Mouse (Mus musculus) limb, embryonic 13.5 days (tissue): ENCODE results near the gene Rnf224. TPM values are rescaled to one million over a fixed set of nuclear protein-coding genes. Genes with fewer than 3 reads are reported as not detected.
A peak's percentile ranks its signal among the peaks of the same experiment; 100 is the strongest.

Experiments
- ATAC-seq: fragments of 200-750 bp; cut with Nextera tagmentation; 2 replicates; pipeline ENCODE4 v1.8.0; 2017; ENCODE audit warnings: low read depth, moderate number of reproducible peaks, moderate TSS enrichment; ENCODE audit not compliant: low FRiP score
- H3K27ac ChIP-seq: fragments of 300-500 bp; sonication (generic); 2 replicates; pipeline ENCODE4 v1.5.1; 2015; ENCODE audit warnings: inconsistent platforms, mild to moderate bottlenecking, moderate library complexity
- H3K27me3 ChIP-seq: fragments of 300-500 bp; sonication (generic); 2 replicates; pipeline ENCODE4 v1.6.1; 2015; ENCODE audit warnings: mild to moderate bottlenecking, inconsistent platforms
- H3K36me3 ChIP-seq: fragments of 300-500 bp; sonication (generic); 2 replicates; pipeline ENCODE4 v1.6.1; 2015; ENCODE audit warnings: inconsistent platforms, mild to moderate bottlenecking, moderate library complexity
- H3K4me1 ChIP-seq: fragments of 300-500 bp; sonication (generic); 2 replicates; pipeline ENCODE4 v1.6.1; 2015; ENCODE audit warnings: inconsistent platforms
- H3K4me2 ChIP-seq: fragments of 300-500 bp; sonication (generic); replicated peaks from 2 replicates; pipeline ENCODE4 v1.6.1; 2015; ENCODE audit warnings: inconsistent platforms, mild to moderate bottlenecking, moderate library complexity
- H3K4me3 ChIP-seq: fragments of 300-500 bp; sonication (generic); 2 replicates; pipeline ENCODE4 v1.5.1; 2015; ENCODE audit warnings: moderate library complexity, mild to moderate bottlenecking, inconsistent platforms
- H3K9ac ChIP-seq: fragments of 300-500 bp; sonication (generic); 2 replicates; pipeline ENCODE4 v1.6.1; 2015; ENCODE audit warnings: mild to moderate bottlenecking, inconsistent platforms
- H3K9me3 ChIP-seq: fragments of 300-500 bp; sonication (generic); 2 replicates; pipeline ENCODE4 v1.6.1; 2016; ENCODE audit warnings: inconsistent platforms
- WGBS: fragments of 180-500 bp; shearing (Covaris S2); methylation state at CpG from one replicate; pipeline ENCODE4 v1.1.7; 2015; 5-methylcytosine and 5-hydroxymethylcytosine counted together
- polyA plus RNA-seq: library from polyadenylated mRNA; unstranded; fragments of >200 nt; fragmentation: Nextera tagmentation; extraction: Ambion mirVana; gene quantifications from 2 replicates; pipeline ENCODE4 v1.2.1, GENCODE M21; 2015

The Rnf224 gene
- polyA plus RNA-seq, 1 experiment from 2014 or later, result not detected

DNA sequence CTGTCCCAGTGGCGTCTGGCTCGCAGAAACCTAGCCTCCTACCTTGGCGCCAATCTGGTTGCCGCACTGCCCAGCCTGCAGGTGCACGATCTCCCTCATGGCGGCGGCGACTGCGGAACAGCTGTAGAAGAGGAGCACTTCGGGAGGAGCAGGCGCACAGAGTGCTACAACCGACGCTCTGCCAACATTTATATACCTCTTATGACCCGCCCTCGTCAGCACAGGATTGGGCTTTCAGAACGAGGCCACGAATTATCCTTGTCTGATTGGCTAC lies 12.2 kb downstream of the Rnf224 start, which contains the start of gene Tubb4b:
Tubb4b (minus strand) TSS at position 211 of the 274 bp plus-strand sequence.
- Histone ChIP-seq H3K27me3 (no peaks in the 10 kb centered on the region), H3K36me3 (peaks cover 13% of the 10 kb centered on the region), H3K4me3 (peak within 1 kb of the TSS; percentile 91), H3K4me2 (peak within 1 kb of the TSS; percentile 96), H3K27ac (peak within 1 kb of the TSS; percentile 97), H3K9me3 (no peaks in the 10 kb centered on the region), H3K9ac (peak within 1 kb of the TSS; percentile 89), H3K4me1 (peaks cover 18% of the 10 kb centered on the region)
- 0% methylated on average over 17 of the region's 17 CpGs for WGBS
- no peak for ATAC-seq

GRCm38 (mm10) chr2:25223681-25224491 lies 12.7 kb downstream of the Rnf224 start:
- Histone ChIP-seq H3K4me1 (peaks cover 16% of the 10 kb centered on the region), H3K27me3 (peaks cover under 1% of the 10 kb centered on the region; the same call in 1 of the 2 replicates), H3K27ac (peak overlapping the region; percentile 90), H3K4me3 (peak overlapping the region; percentile 91), H3K36me3 (peaks cover 13% of the 10 kb centered on the region), H3K9ac (peak overlapping the region; percentile 89), H3K4me2 (peak overlapping the region; percentile 96), H3K9me3 (no peaks in the 10 kb centered on the region)
- ATAC-seq, result peak; percentile 6
- WGBS, result 2% methylated on average over 49 of the region's 53 CpGs

GRCm38 (mm10) chr2:25221331-25221772 lies 15.2 kb downstream of the Rnf224 start:
- peaks cover 13% of the 10 kb centered on the region for H3K36me3 ChIP-seq
- H3K27ac ChIP-seq, result no peak overlapping the region
- no peaks in the 10 kb centered on the region for H3K9me3 ChIP-seq
- ATAC-seq, result no peak
- 70% methylated on average over 5 of the region's 5 CpGs for WGBS
- H3K4me1 ChIP-seq, result peaks cover 14% of the 10 kb centered on the region
- no peak overlapping the region for H3K4me2 ChIP-seq
- no peak overlapping the region for H3K4me3 ChIP-seq
- H3K9ac ChIP-seq, result no peak overlapping the region
- peaks cover 3% of the 10 kb centered on the region; the same call in 1 of the 2 replicates for H3K27me3 ChIP-seq

GRCm38 (mm10) chr2:25218445-25218844 lies 18.1 kb downstream of the Rnf224 start, which contains the start of gene Fam166a:
Gene Fam166a, plus strand, starts transcription at chr2:25218745.
- Histone ChIP-seq H3K9me3 (no peaks in the 10 kb centered on the region), H3K4me3 (no peak within 1 kb of the TSS), H3K27ac (no peak within 1 kb of the TSS), H3K4me1 (peaks cover 4% of the 10 kb centered on the region), H3K9ac (no peak within 1 kb of the TSS), H3K36me3 (peaks cover 13% of the 10 kb centered on the region), H3K27me3 (peaks cover 3% of the 10 kb centered on the region; the same call in 1 of the 2 replicates), H3K4me2 (no peak within 1 kb of the TSS)
- no peak for ATAC-seq

DNA sequence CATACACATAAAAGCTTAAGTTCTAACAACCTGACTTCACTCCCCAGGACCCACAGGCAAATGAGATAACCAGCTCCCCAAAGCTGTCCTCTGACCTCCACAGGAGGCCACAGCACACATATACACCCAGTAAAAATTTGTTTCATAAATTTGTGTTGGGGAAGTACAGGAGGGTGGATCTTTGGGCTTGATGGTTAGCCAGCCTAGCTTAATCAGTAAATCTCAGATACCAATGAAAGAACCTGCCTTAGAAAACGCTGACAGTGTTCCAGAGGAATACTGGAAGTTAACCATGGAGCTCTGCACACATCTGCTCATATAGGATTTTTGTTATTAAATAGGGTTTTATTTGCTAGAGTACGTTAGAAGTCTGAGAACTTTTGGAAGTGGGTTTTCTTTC lies 18.9 kb downstream of the Rnf224 start:
- no peak overlapping the region for H3K9ac ChIP-seq
- no peak overlapping the region for H3K27ac ChIP-seq
- no peaks in the 10 kb centered on the region for H3K4me1 ChIP-seq
- 59% methylated on average over 2 of the region's 2 CpGs for WGBS
- no peaks in the 10 kb centered on the region for H3K9me3 ChIP-seq
- no peak overlapping the region for H3K4me3 ChIP-seq
- peaks cover 10% of the 10 kb centered on the region for H3K36me3 ChIP-seq
- no peak overlapping the region for H3K4me2 ChIP-seq
- peaks cover 5% of the 10 kb centered on the region; the same call in 1 of the 2 replicates for H3K27me3 ChIP-seq
- no peak for ATAC-seq

GRCm38 (mm10) chr2:25214444-25214843 lies 22.1 kb downstream of the Rnf224 start, which contains the start of gene Stpg3:
Gene Stpg3, minus strand, starts transcription at chr2:25214637.
- Histone ChIP-seq H3K9ac (no peak within 1 kb of the TSS), H3K27ac (no peak within 1 kb of the TSS), H3K4me2 (no peak within 1 kb of the TSS), H3K9me3 (no peaks in the 10 kb centered on the region), H3K36me3 (peaks cover 4% of the 10 kb centered on the region; the same call in 1 of the 2 replicates), H3K4me3 (no peak within 1 kb of the TSS), H3K27me3 (peaks cover 6% of the 10 kb centered on the region; the same call in 1 of the 2 replicates), H3K4me1 (peaks cover 15% of the 10 kb centered on the region)
- 74% methylated on average over 3 of the region's 3 CpGs for WGBS
- ATAC-seq, result no peak

DNA sequence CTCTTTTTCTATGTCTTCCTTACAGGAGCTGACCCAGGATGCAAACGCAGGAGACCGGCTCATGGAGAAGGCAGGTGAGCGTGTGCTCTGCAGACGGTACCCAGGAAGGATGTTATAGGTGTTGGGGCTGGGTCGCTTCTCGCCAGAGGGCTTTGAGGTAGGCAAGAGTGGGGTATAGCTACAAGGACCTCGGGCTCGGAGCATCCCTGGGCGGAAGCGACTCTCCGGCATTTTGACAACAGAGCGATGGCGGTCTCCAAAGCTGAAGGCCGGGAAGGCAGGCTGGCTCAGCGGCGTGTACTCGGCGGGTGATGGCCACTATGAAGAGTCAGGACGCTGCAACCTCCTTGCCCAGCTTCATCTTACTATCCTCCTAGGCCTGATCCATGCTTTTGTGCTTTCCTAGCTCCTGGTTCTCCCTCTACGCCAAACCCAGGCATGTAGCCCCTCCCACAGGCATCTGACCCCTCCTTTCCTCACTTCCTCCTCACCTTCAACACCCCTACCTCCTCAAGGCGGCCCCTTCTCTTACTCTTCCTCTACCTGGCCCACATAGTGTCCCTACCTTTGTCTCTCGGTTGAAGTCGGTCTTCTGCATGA lies 23.2 kb downstream of the Rnf224 start:
- no peak overlapping the region for H3K4me3 ChIP-seq
- no peaks in the 10 kb centered on the region for H3K9me3 ChIP-seq

DNA sequence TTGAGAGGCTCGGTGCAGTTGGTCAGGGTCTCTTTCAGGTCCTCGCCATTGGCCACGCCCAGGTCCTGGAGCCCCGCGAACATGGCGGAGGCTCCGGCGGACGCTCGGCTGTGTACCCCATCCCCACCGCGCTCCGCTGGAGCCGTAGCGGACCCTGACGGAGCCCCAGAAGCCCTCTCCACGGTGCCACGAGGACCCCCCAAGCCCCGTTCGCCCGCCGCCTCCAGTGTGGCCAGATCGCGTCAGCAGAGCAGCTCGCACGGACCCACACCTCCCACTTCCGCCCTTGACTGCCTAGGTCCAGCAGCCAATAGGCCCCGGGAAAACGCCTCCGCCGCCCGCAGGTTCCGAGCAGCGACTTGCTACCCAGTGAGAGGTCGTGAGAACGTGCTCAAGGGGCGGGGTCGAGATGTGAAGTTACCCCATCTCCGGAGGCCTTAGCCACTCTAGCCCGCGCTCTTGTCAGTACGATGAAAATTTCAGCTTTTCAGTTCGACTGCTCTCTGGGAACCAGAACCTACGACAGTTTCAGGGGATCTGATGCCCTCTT lies 25.4 kb downstream of the Rnf224 start, which contains the start of gene Nelfb:
Nelfb (minus strand) TSS at position 369 of the 550 bp plus-strand sequence.
- Histone ChIP-seq H3K9me3 (no peaks in the 10 kb centered on the region), H3K27me3 (peaks cover 3% of the 10 kb centered on the region; the same call in 1 of the 2 replicates), H3K27ac (peak within 1 kb of the TSS; percentile 90), H3K4me1 (peaks cover 15% of the 10 kb centered on the region), H3K4me3 (peak within 1 kb of the TSS; percentile 71), H3K36me3 (peaks cover 33% of the 10 kb centered on the region), H3K4me2 (peak within 1 kb of the TSS; percentile 94), H3K9ac (peak within 1 kb of the TSS; percentile 90)
- WGBS, result under 1% methylated on average over 44 of the region's 44 CpGs
- ATAC-seq, result peak; percentile 94

More for the DNA sequence above, 23.2 kb downstream of the Rnf224 start:
- ATAC-seq, result no peak
- Histone ChIP-seq H3K4me1 (peaks cover 15% of the 10 kb centered on the region), H3K27ac (no peak overlapping the region), H3K36me3 (peaks cover 11% of the 10 kb centered on the region), H3K27me3 (peaks cover 3% of the 10 kb centered on the region; the same call in 1 of the 2 replicates), H3K9ac (no peak overlapping the region), H3K4me2 (no peak overlapping the region)
- 63% methylated on average over 23 of the region's 23 CpGs for WGBS

GRCm38 (mm10) chr2:25210686-25211085 lies 25.9 kb downstream of the Rnf224 start:
- H3K4me1 ChIP-seq, result peaks cover 15% of the 10 kb centered on the region
- H3K27ac ChIP-seq, result peak overlapping the region; percentile 90
- no peaks in the 10 kb centered on the region for H3K9me3 ChIP-seq
- peaks cover 3% of the 10 kb centered on the region; the same call in 1 of the 2 replicates for H3K27me3 ChIP-seq
- peak overlapping the region; percentile 90 for H3K9ac ChIP-seq
- peaks cover 38% of the 10 kb centered on the region for H3K36me3 ChIP-seq
- WGBS, result under 1% methylated on average over 24 of the region's 24 CpGs
- ATAC-seq, result peak; percentile 6; the same call in 1 of the 2 replicates
- peak overlapping the region; percentile 94 for H3K4me2 ChIP-seq
- H3K4me3 ChIP-seq, result peak overlapping the region; percentile 71

- H3K4me1 ChIP-seq, result peaks cover 15% of the 10 kb centered on the region
- no peak overlapping the region for H3K4me2 ChIP-seq
- 87% methylated on average over 1 of the region's 1 CpGs for WGBS
- H3K9ac ChIP-seq, result no peak overlapping the region
- H3K4me3 ChIP-seq, result no peak overlapping the region
- H3K27ac ChIP-seq, result no peak overlapping the region
- 0 out of 2 replicates have a peak, but pooled peaks cover under 1% of the 10 kb centered on the region for H3K27me3 ChIP-seq
- no peak for ATAC-seq
- no peaks in the 10 kb centered on the region for H3K9me3 ChIP-seq
- H3K36me3 ChIP-seq, result peaks cover 69% of the 10 kb centered on the region
Measured at GRCm38 (mm10) chr2:25207593-25207992, 29.0 kb downstream of the Rnf224 start.

DNA sequence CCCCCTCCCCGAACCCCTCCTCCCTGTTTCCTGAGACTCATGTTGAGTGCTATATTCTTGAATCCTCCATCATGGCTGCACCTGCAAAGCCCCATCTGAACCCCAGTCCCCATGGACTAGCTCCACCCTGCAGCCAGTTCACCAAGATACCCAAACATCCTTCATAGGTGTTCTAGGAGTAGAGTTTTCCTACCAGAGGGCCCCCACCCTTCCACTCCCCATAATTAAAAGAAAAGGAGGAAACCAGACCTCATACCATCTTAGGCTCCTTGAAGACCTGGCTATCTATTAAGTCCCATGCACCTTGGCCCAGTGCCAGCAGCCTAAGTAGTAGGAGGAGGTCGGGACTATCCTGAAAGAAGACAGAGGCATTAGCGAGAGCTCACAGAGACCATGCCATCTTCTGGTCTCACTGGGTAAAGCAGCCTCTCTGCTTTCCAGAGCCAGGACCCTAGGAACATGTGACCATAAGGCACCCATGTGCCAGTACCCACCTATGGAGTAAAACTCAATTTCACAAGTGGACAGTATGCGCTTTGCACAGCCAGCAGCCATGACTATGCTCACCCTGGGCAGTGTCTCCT lies 32.9 kb downstream of the Rnf224 start:
- Histone ChIP-seq H3K36me3 (peaks cover 99% of the 10 kb centered on the region), H3K4me3 (no peak overlapping the region), H3K27me3 (no peaks in the 10 kb centered on the region), H3K4me1 (no peaks in the 10 kb centered on the region), H3K9ac (no peak overlapping the region), H3K27ac (no peak overlapping the region), H3K4me2 (no peak overlapping the region), H3K9me3 (no peaks in the 10 kb centered on the region)
- 75% methylated on average over 4 of the region's 4 CpGs for WGBS
- ATAC-seq, result no peak
